Mouse (Mus musculus): ENCODE measurements around the gene Ftl1. TPM values are rescaled to one million over a fixed set of nuclear protein-coding genes. Genes with fewer than 3 reads are reported as not detected.
"Not testable (repeated sequence)": the region's sequence is repeated elsewhere in the genome, so short reads cannot be mapped to it uniquely, and the experiment has no call there.

Gene Ftl1
- polyA plus RNA-seq, 1 experiment, result 2,336 TPM

DNA sequence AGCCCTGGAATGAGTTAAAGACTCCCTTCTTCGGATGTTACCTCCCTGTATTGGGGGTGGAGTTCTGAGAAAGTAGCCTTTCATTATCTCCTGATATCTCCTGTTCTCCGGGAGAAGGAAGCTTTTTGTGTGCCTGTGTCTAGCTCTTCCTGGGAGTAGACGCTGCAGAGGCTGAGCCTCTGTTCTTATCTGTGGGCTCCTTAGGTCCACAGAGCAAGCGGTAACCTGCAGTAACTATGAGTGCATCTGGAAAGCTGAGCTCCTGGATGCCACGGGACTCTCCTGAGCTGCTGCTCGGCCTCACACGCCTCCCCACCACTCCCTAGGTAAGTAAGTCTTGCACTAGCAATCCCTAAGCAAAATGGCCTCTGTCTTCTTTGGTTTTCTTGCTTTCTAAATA is 26.5 kb upstream of the Ftl1 start:
- H3K27ac ChIP-seq (ENCODE audit: insufficient read depth, low read depth, low read length), result no peak overlapping the region
- H3K36me3 ChIP-seq (ENCODE audit: control insufficient read depth, insufficient read depth, low read length), result no peaks in the 10 kb centered on the region
- no peak overlapping the region for H3K4me3 ChIP-seq (ENCODE audit: low read depth, low read length)
- no peak for TF ChIP-seq POLR2A (IDR thresholded peaks at IDR 0.05; ENCODE audit: low read depth, low read length)
- TF ChIP-seq CTCF (IDR thresholded peaks at IDR 0.05; ENCODE audit: extremely low read depth, insufficient read length, insufficient replicate concordance, low read depth, low read length), result no peak
- H3K27me3 ChIP-seq (ENCODE audit: control insufficient read depth, insufficient read depth, low read length), result no peaks in the 10 kb centered on the region
- H3K4me1 ChIP-seq (ENCODE audit: control insufficient read depth, insufficient read depth, insufficient read length, low read length), result peaks cover 8% of the 10 kb centered on the region
- 51% methylated on average over 7 of the region's 7 CpGs for WGBS

DNA sequence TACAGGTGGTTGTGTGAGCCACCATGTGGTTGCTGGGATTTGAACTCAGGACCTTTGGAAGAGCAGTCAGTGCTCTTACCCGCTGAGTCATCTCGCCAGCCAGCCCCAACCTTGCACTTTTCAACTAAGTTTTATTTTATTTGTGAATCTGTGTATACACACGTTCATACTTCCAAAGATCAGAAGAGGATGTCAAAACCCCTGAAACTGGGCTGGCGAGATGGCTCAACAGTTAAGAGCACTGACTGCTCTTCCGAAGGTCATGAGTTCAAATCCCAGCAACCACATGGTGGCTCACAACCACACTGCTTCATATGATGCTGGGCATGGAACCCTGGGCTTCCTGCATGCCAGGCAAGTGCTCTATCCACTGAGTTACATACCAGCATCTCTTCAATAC is 25.3 kb upstream of the Ftl1 start:
- H3K27ac ChIP-seq (ENCODE audit: insufficient read depth, low read depth, low read length); H3K27me3 ChIP-seq (ENCODE audit: control insufficient read depth, insufficient read depth, low read length); H3K36me3 ChIP-seq (ENCODE audit: control insufficient read depth, insufficient read depth, low read length); H3K4me1 ChIP-seq (ENCODE audit: control insufficient read depth, insufficient read depth, insufficient read length, low read length); H3K4me3 ChIP-seq (ENCODE audit: low read depth, low read length): not testable (repeated sequence)
- 93% methylated on average over 5 of the region's 5 CpGs for WGBS

DNA sequence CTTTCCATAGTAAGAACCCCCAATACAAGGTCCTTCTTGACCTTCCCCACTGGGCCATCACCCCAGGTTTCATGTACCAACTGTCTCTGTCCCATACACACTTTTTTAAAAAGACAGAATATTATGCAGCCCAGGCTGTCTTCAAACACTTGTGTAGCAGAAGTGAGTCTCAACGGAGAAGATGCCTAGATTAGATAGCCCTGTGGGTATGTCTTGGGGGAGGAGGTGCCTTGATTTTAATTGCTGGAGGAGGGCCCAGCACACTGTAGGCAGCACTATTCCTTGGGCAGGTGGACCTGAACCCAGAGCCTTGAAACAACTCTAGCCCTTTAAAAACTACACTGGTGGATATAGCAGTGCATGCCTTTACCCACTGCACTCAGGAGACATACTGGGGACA is 22.5 kb upstream of the Ftl1 start:
- WGBS, result 56% methylated on average over 1 of the region's 1 CpGs
- H3K27me3 ChIP-seq (ENCODE audit: control insufficient read depth, insufficient read depth, low read length), result no peaks in the 10 kb centered on the region
- no peaks in the 10 kb centered on the region for H3K36me3 ChIP-seq (ENCODE audit: control insufficient read depth, insufficient read depth, low read length)
- H3K4me3 ChIP-seq (ENCODE audit: low read depth, low read length), result no peak overlapping the region
- H3K27ac ChIP-seq (ENCODE audit: insufficient read depth, low read depth, low read length), result no peak overlapping the region
- TF ChIP-seq CTCF (IDR thresholded peaks at IDR 0.05; ENCODE audit: extremely low read depth, insufficient read length, insufficient replicate concordance, low read depth, low read length) (no peak), POLR2A (IDR thresholded peaks at IDR 0.05; ENCODE audit: low read depth, low read length) (no peak)
- no peaks in the 10 kb centered on the region for H3K4me1 ChIP-seq (ENCODE audit: control insufficient read depth, insufficient read depth, insufficient read length, low read length)

GRCm38 (mm10) chr7:45481374-45481927 is 21.8 kb upstream of the Ftl1 start, which contains the start of gene Tulp2:
Gene Tulp2 (plus strand): TSS chr7:45481877.
- H3K27me3 ChIP-seq (ENCODE audit: control insufficient read depth, insufficient read depth, low read length), result no peaks in the 10 kb centered on the region
- H3K4me1 ChIP-seq (ENCODE audit: control insufficient read depth, insufficient read depth, insufficient read length, low read length), result no peaks in the 10 kb centered on the region
- H3K27ac ChIP-seq (ENCODE audit: insufficient read depth, low read depth, low read length), result no peak within 1 kb of the TSS
- H3K4me3 ChIP-seq (ENCODE audit: low read depth, low read length), result no peak within 1 kb of the TSS
- TF ChIP-seq POLR2A (IDR thresholded peaks at IDR 0.05; ENCODE audit: low read depth, low read length) (no peak), CTCF (IDR thresholded peaks at IDR 0.05; ENCODE audit: extremely low read depth, insufficient read length, insufficient replicate concordance, low read depth, low read length) (no peak)
- 47% methylated on average over 14 of the region's 15 CpGs for WGBS
- H3K36me3 ChIP-seq (ENCODE audit: control insufficient read depth, insufficient read depth, low read length), result no peaks in the 10 kb centered on the region

DNA sequence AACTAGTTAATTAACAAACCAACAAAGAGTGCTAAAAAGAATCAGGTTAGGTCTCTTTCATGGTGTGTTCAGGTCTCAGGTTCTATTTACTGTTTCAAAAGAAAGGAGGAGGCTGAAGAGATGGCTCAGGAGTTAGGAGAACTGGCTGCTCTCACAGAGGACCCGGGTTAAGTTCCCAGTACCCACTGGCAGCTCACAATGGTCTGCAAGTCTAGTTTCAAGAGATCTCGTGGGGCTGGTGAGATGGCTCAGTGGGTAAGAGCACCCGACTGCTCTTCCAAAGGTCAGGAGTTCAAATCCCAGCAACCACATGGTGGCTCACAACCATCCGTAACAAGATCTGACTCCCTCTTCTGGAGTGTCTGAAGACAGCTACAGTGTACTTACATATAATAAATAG is 20.6 kb upstream of the Ftl1 start:
- H3K4me3 ChIP-seq (ENCODE audit: low read depth, low read length); H3K4me1 ChIP-seq (ENCODE audit: control insufficient read depth, insufficient read depth, insufficient read length, low read length); H3K36me3 ChIP-seq (ENCODE audit: control insufficient read depth, insufficient read depth, low read length); H3K27me3 ChIP-seq (ENCODE audit: control insufficient read depth, insufficient read depth, low read length); H3K27ac ChIP-seq (ENCODE audit: insufficient read depth, low read depth, low read length): not testable (repeated sequence)
- WGBS, result 72% methylated on average over 3 of the region's 4 CpGs

DNA sequence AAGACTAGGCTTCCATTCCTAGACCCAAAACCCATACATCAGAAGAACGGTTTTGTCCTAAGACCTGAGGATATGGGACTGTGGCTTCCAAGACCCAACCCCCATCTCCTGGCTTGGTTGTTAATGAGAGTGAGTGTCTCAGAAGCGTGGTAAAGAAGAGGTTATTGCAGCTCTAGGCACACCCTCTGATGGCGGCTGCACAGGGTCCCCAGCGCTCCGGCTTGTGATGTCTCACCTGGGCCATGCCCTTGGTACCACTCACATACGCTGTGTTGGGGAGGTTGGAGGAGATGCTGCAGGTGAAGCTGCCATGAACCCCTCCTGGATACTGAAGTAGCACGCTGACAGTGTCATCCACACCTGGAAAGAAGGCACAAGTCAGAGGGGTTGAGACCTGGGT is 19.1 kb upstream of the Ftl1 start:
- no peaks in the 10 kb centered on the region for H3K36me3 ChIP-seq (ENCODE audit: control insufficient read depth, insufficient read depth, low read length)
- H3K4me3 ChIP-seq (ENCODE audit: low read depth, low read length), result no peak overlapping the region
- TF ChIP-seq CTCF (IDR thresholded peaks at IDR 0.05; ENCODE audit: extremely low read depth, insufficient read length, insufficient replicate concordance, low read depth, low read length) (no peak), POLR2A (IDR thresholded peaks at IDR 0.05; ENCODE audit: low read depth, low read length) (no peak)
- H3K27ac ChIP-seq (ENCODE audit: insufficient read depth, low read depth, low read length), result no peak overlapping the region
- H3K27me3 ChIP-seq (ENCODE audit: control insufficient read depth, insufficient read depth, low read length), result no peaks in the 10 kb centered on the region
- peaks cover 4% of the 10 kb centered on the region for H3K4me1 ChIP-seq (ENCODE audit: control insufficient read depth, insufficient read depth, insufficient read length, low read length)
- 93% methylated on average over 7 of the region's 7 CpGs for WGBS

GRCm38 (mm10) chr7:45477003-45477402 is 17.3 kb upstream of the Ftl1 start:
- Histone ChIP-seq H3K27me3 (ENCODE audit: control insufficient read depth, insufficient read depth, low read length) (no peaks in the 10 kb centered on the region), H3K4me3 (ENCODE audit: low read depth, low read length) (no peak overlapping the region), H3K4me1 (ENCODE audit: control insufficient read depth, insufficient read depth, insufficient read length, low read length) (peaks cover 4% of the 10 kb centered on the region), H3K27ac (ENCODE audit: insufficient read depth, low read depth, low read length) (no peak overlapping the region), H3K36me3 (ENCODE audit: control insufficient read depth, insufficient read depth, low read length) (no peaks in the 10 kb centered on the region)
- no peak for TF ChIP-seq POLR2A (IDR thresholded peaks at IDR 0.05; ENCODE audit: low read depth, low read length)
- peak; percentile 47; the same call in 1 of the 2 replicates for TF ChIP-seq CTCF (IDR thresholded peaks at IDR 0.05; ENCODE audit: extremely low read depth, insufficient read length, insufficient replicate concordance, low read depth, low read length)
- 2% methylated on average over 3 of the region's 3 CpGs for WGBS

GRCm38 (mm10) chr7:45476453-45476852 is 16.8 kb upstream of the Ftl1 start:
- no peaks in the 10 kb centered on the region for H3K27me3 ChIP-seq (ENCODE audit: control insufficient read depth, insufficient read depth, low read length)
- TF ChIP-seq POLR2A (IDR thresholded peaks at IDR 0.05; ENCODE audit: low read depth, low read length), result no peak
- no peak for TF ChIP-seq CTCF (IDR thresholded peaks at IDR 0.05; ENCODE audit: extremely low read depth, insufficient read length, insufficient replicate concordance, low read depth, low read length)
- WGBS, result 14% methylated on average over 1 of the region's 1 CpGs
- no peaks in the 10 kb centered on the region for H3K36me3 ChIP-seq (ENCODE audit: control insufficient read depth, insufficient read depth, low read length)
- H3K4me3 ChIP-seq (ENCODE audit: low read depth, low read length), result no peak overlapping the region
- H3K4me1 ChIP-seq (ENCODE audit: control insufficient read depth, insufficient read depth, insufficient read length, low read length), result peaks cover 4% of the 10 kb centered on the region
- no peak overlapping the region for H3K27ac ChIP-seq (ENCODE audit: insufficient read depth, low read depth, low read length)

Measured in small intestine, adult 2 months (tissue).